Comparison of ENCODE assay signal across 24 mouse cellular contexts in the genomic region with DNA sequence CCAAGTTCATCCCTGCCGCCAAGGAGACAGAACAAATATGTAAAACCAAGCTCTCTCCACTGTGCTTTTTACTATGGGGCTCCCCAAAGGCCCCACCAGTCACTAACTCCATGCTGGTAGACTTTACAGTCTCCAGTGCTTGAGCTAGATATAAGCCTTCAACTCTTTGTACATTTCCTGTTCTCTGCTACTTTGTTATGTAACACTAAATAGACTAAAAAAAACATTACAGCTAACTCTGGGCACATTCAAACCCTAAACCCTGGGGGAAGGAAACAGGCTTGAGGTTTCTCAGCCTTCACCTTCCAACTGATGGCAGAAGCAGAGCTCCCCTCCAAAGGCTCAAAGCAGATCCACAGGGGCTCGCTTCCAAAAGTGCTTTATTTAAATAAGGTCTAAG. TPM values are rescaled to one million over a fixed set of nuclear protein-coding genes. Genes with fewer than 3 reads are reported as not detected.
A peak's percentile ranks its signal among the peaks of the same experiment; 100 is the strongest.
DNase-seq lines count a peak whose midpoint lies in the region; ATAC-seq lines count a peak whose summit lies in the region.
"Had no signal": no experiment of that assay in that cellular context is flagged by ENCODE, and none has a peak within 500 bp of the region (broad histone marks: within the 10 kb centered on the region; RNA-seq: fewer than 3 reads in every experiment).

No protein-coding gene starts in this region.

- peaks cover 28% of the 10 kb centered on the region for H3K36me3 ChIP-seq in hindbrain, embryonic 14.5 days (replicated peaks; ENCODE audit: control insufficient read depth, insufficient read depth)
- H3K36me3 ChIP-seq: limb, embryonic 12.5 days had no signal

- WGBS in hindbrain, embryonic 14.5 days = 83% methylated on average over 2 of the region's 2 CpGs

- H3K4me3 ChIP-seq in hindbrain, embryonic 14.5 days (replicated peaks; ENCODE audit: low read length) = no peak overlapping the region
- H3K4me3 ChIP-seq: embryonic facial prominence, embryonic 15.5 days; limb, embryonic 12.5 days; neural tube, embryonic 15.5 days had no signal

- no peak overlapping the region for H3K4me2 ChIP-seq in hindbrain, embryonic 14.5 days (replicated peaks)
- H3K4me2 ChIP-seq: embryonic facial prominence, embryonic 15.5 days; liver, embryonic 11.5 days; midbrain, embryonic 11.5 days; neural tube, embryonic 15.5 days had no signal

- H3K9me3 ChIP-seq in hindbrain, embryonic 14.5 days (ENCODE audit: control insufficient read depth, low read length) = no peaks in the 10 kb centered on the region
- H3K9me3 ChIP-seq: embryonic facial prominence, embryonic 15.5 days; limb, embryonic 12.5 days; neural tube, embryonic 15.5 days had no signal

- H3K27me3 ChIP-seq in hindbrain, embryonic 14.5 days (ENCODE audit: control insufficient read depth, insufficient read depth, low read length) = no peaks in the 10 kb centered on the region
- H3K27me3 ChIP-seq: embryonic facial prominence, embryonic 15.5 days; neural tube, embryonic 15.5 days had no signal

- no peak overlapping the region for H3K27ac ChIP-seq in hindbrain, embryonic 14.5 days
- H3K27ac ChIP-seq: embryonic facial prominence, embryonic 15.5 days; macrophage; neural tube, embryonic 15.5 days had no signal

- peak; percentile 26 for ATAC-seq in activated CD4-positive, CD25-positive, alpha-beta regulatory T cell, adult 4 months
- peak; percentile 33 for ATAC-seq in megakaryocyte, adult 5-6 weeks (ENCODE audit: poor library complexity, severe bottlenecking)
- ATAC-seq in hindbrain, embryonic 14.5 days (ENCODE audit: low FRiP score) = no peak
- ATAC-seq: forebrain, embryonic 14.5 days; liver, postnatal 0 days; lung, postnatal 0 days had no signal

- 0 out of 2 replicates have a peak, but pooled peaks cover 5% of the 10 kb centered on the region for H3K4me1 ChIP-seq in hindbrain, embryonic 14.5 days (replicated peaks; ENCODE audit: control insufficient read depth, insufficient read depth, low read length)
- H3K4me1 ChIP-seq: embryonic facial prominence, embryonic 15.5 days had no signal

- DNase-seq in spleen, postnatal 36 days (ENCODE audit: low spot score in 2 of 2) = peak; percentile 27 to 29
- no peak for DNase-seq in spleen, adult 18-20 months
- peak; percentile 34 for DNase-seq in CD4-positive, CD25-positive, alpha-beta regulatory T cell, adult 2 months (ENCODE audit: low read depth, low spot score)
- no peak for DNase-seq in urinary bladder, postnatal 10 days (ENCODE audit: low spot score)
- DNase-seq in cerebellum, adult 11 months = no peak
- DNase-seq in hindbrain, embryonic 14.5 days (ENCODE audit: low spot score) = no peak
- DNase-seq: adrenal gland, adult 2 months; cerebellum, adult 2 months; gastrocnemius, postnatal 36 days; heart, postnatal 4 days; kidney, adult 11 months; liver, postnatal 0 days; right cerebral cortex, adult 18-20 months had no signal

- H3K9ac ChIP-seq in hindbrain, embryonic 14.5 days = no peak overlapping the region
- H3K9ac ChIP-seq: embryonic facial prominence, embryonic 15.5 days; limb, embryonic 12.5 days; liver, postnatal 0 days; neural tube, embryonic 15.5 days had no signal

RNA-seq across cellular contexts. Expression of gene Rassf2, which starts 37.6 kb away (rescaled TPM):
- 10 to 100 TPM; 59.8 to 83.1 TPM for polyA plus RNA-seq in activated CD4-positive, CD25-positive, alpha-beta regulatory T cell, adult 4 months (2017; shearing (Covaris generic))
- 62.4 and 70.2 TPM in 2 replicates for total RNA-seq in megakaryocyte, adult 5-6 weeks (2015)
- 113 and 118 TPM in 2 replicates for total RNA-seq in megakaryocyte, adult 5-6 weeks (2017)
- 28.2 and 29.0 TPM in 2 replicates for polyA plus RNA-seq in hindbrain, embryonic 14.5 days (2014; fragmentation: Nextera tagmentation; extraction: Ambion mirVana)

RNA-seq across cellular contexts. Expression of gene Prnd, which starts 41.8 kb away (rescaled TPM):
- under 1 TPM; 0.11 to 0.36 TPM for polyA plus RNA-seq in activated CD4-positive, CD25-positive, alpha-beta regulatory T cell, adult 4 months (2017; shearing (Covaris generic))
- total RNA-seq in megakaryocyte, adult 5-6 weeks (2015) = not detected in 2 replicates
- total RNA-seq in megakaryocyte, adult 5-6 weeks (2017) = not detected in 2 replicates
- 11.8 and 15.0 TPM in 2 replicates for polyA plus RNA-seq in hindbrain, embryonic 14.5 days (2014; fragmentation: Nextera tagmentation; extraction: Ambion mirVana)
- total RNA-seq: adrenal gland, adult 2 months; layer of hippocampus, adult 18-20 months had no signal
- polyA plus RNA-seq: macrophage had no signal

Comparison
In these comparisons a context has a peak if more than half of its experiments do, and no peak if none do; other contexts are left out.
1. DNase-seq: peak in spleen, postnatal 36 days (2 of 2) and CD4-positive, CD25-positive, alpha-beta regulatory T cell, adult 2 months (single experiment); none in spleen, adult 18-20 months (0 of 2), urinary bladder, postnatal 10 days (single experiment), cerebellum, adult 11 months (single experiment) and hindbrain, embryonic 14.5 days (single experiment).